Mouse (Mus musculus) CH12.LX (cell line): ENCODE measurements around the gene Enah. TPM values are rescaled to one million over a fixed set of nuclear protein-coding genes. Genes with fewer than 3 reads are reported as not detected.

Experiments
- DNase-seq: peaks from one replicate; pipeline ENCODE4 v3.0.0-alpha.2; 2013; ENCODE audit errors: extremely low read depth
- H3K27ac ChIP-seq: 2 replicates; pipeline ENCODE4 v1.5.1; 2012; ENCODE audit warnings: low read depth, mild to moderate bottlenecking, control low read depth, moderate library complexity; ENCODE audit not compliant: insufficient read depth
- H3K27me3 ChIP-seq: replicated peaks from 2 replicates; pipeline ENCODE3; 2012; ENCODE audit warnings: inconsistent platforms
- H3K36me3 ChIP-seq, 2 experiments: replicated peaks in 1 of 2; 2 replicates each; pipeline versions ENCODE3 to v1.6.1; 2012; ENCODE audit warnings: inconsistent platforms in 1 of 2, low read length in 1 of 2, mild to moderate bottlenecking in 1 of 2, mixed read lengths in 1 of 2, moderate library complexity in 1 of 2; ENCODE audit not compliant: control insufficient read depth in 1 of 2, insufficient read depth in 1 of 2
- H3K4me1 ChIP-seq, 2 experiments: 2 replicates each; pipeline ENCODE4 v1.6.1; 2012; ENCODE audit warnings: inconsistent platforms in 1 of 2, moderate library complexity in 1 of 2; ENCODE audit not compliant: insufficient read depth in 2 of 2, control insufficient read depth in 1 of 2
- H3K4me2 ChIP-seq: 2 replicates; pipeline ENCODE4 v1.6.1; 2012; ENCODE audit warnings: low read depth, mild to moderate bottlenecking, control low read depth; ENCODE audit not compliant: poor library complexity, insufficient read depth, severe bottlenecking
- H3K4me3 ChIP-seq, 3 experiments: fragments of 150-350 bp in 1 of 3; sonication (generic) in 1 of 3; replicated peaks in 1 of 3; 2 replicates each; pipeline versions ENCODE3 to v1.5.1; 2011 to 2012; ENCODE audit warnings: low read depth in 2 of 3, low read length in 2 of 3, mild to moderate bottlenecking in 2 of 3, moderate library complexity in 2 of 3, control low read depth in 1 of 3, improper control_type of control experiment in 1 of 3, inconsistent platforms in 1 of 3, mixed read lengths in 1 of 3; ENCODE audit not compliant: poor library complexity in 1 of 3
- H3K79me2 ChIP-seq: replicated peaks from 2 replicates; pipeline ENCODE4 v1.6.1; 2012; ENCODE audit warnings: mild to moderate bottlenecking, moderate library complexity; ENCODE audit not compliant: control insufficient read depth, poor library complexity, insufficient read depth, severe bottlenecking; ENCODE audit errors: extremely low read depth
- H3K9ac ChIP-seq: 2 replicates; pipeline ENCODE4 v1.6.1; 2012; ENCODE audit warnings: low read depth, mild to moderate bottlenecking, control low read depth, moderate library complexity; ENCODE audit not compliant: insufficient read depth
- H3K9me3 ChIP-seq: replicated peaks from 2 replicates; pipeline ENCODE3; 2012; ENCODE audit warnings: low read length, inconsistent platforms, mixed read lengths
- BHLHE40 ChIP-seq: IDR thresholded peaks from 2 replicates; pipeline ENCODE4 v1.6.1; 2011; ENCODE audit warnings: mild to moderate bottlenecking, low read depth, low read length, improper control_type of control experiment
- CHD1 ChIP-seq: IDR thresholded peaks from 2 replicates; pipeline ENCODE4 v1.6.1; 2012; ENCODE audit warnings: low read depth, low read length, improper control_type of control experiment, inconsistent platforms
- CHD2 ChIP-seq: IDR thresholded peaks from 2 replicates; pipeline ENCODE4 v1.6.1; 2011; ENCODE audit warnings: low read length, improper control_type of control experiment
- CTCF ChIP-seq, 2 experiments: IDR thresholded peaks in 1 of 2; conservative IDR thresholded peaks in 1 of 2; 2 replicates each; pipeline ENCODE4 v1.5.1; 2011 to 2012; ENCODE audit warnings: low read depth in 2 of 2, low read length in 2 of 2, improper control_type of control experiment in 1 of 2, inconsistent platforms in 1 of 2, mild to moderate bottlenecking in 1 of 2, moderate library complexity in 1 of 2
- E2F4 ChIP-seq: IDR thresholded peaks from 2 replicates; pipeline ENCODE4 v1.6.1; 2011; ENCODE audit warnings: low read depth, low read length, improper control_type of control experiment; ENCODE audit not compliant: insufficient replicate concordance
- ELF1 ChIP-seq: IDR thresholded peaks from 2 replicates; pipeline ENCODE4 v1.6.1; 2014; ENCODE audit warnings: low read depth, mild to moderate bottlenecking, inconsistent platforms, low read length, improper control_type of control experiment
- EP300 ChIP-seq: IDR thresholded peaks from 2 replicates; pipeline ENCODE4 v1.6.1; 2011; ENCODE audit warnings: low read length, improper control_type of control experiment
- ETS1 ChIP-seq: conservative IDR thresholded peaks from 2 replicates; pipeline ENCODE4 v1.6.1; 2012; ENCODE audit warnings: low read depth, mild to moderate bottlenecking, inconsistent platforms, low read length, improper control_type of control experiment, moderate library complexity
- GABPA ChIP-seq: IDR thresholded peaks from 2 replicates; pipeline ENCODE4 v1.6.1; 2012; ENCODE audit warnings: low read depth, low read length, improper control_type of control experiment, inconsistent platforms; ENCODE audit not compliant: insufficient replicate concordance
- HCFC1 ChIP-seq: IDR thresholded peaks from 2 replicates; pipeline ENCODE4 v1.6.1; 2012; ENCODE audit warnings: low read depth, mild to moderate bottlenecking, inconsistent platforms, low read length, improper control_type of control experiment
- IRF4 ChIP-seq: IDR thresholded peaks from 2 replicates; pipeline ENCODE4 v1.6.1; 2014; ENCODE audit warnings: low read depth, mild to moderate bottlenecking, inconsistent platforms, low read length, improper control_type of control experiment
- JUN ChIP-seq: IDR thresholded peaks from 2 replicates; pipeline ENCODE4 v1.6.1; 2011; ENCODE audit warnings: low read depth, mild to moderate bottlenecking, low read length, improper control_type of control experiment, moderate library complexity; ENCODE audit not compliant: insufficient read depth
- JUND ChIP-seq: conservative IDR thresholded peaks from 2 replicates; pipeline ENCODE4 v1.6.1; 2011; ENCODE audit warnings: low read depth, low read length, improper control_type of control experiment
- KAT2A ChIP-seq: IDR thresholded peaks from 2 replicates; pipeline ENCODE4 v1.6.1; 2012; ENCODE audit warnings: low read length, improper control_type of control experiment, inconsistent platforms; ENCODE audit not compliant: insufficient replicate concordance
- MAFK ChIP-seq: IDR thresholded peaks from 2 replicates; pipeline ENCODE4 v1.6.1; 2011; ENCODE audit warnings: low read length, improper control_type of control experiment; ENCODE audit not compliant: insufficient replicate concordance
- MAX ChIP-seq: IDR thresholded peaks from 2 replicates; pipeline ENCODE4 v1.6.1; 2011; ENCODE audit warnings: low read length, improper control_type of control experiment
- MAZ ChIP-seq: IDR thresholded peaks from 2 replicates; pipeline ENCODE4 v1.6.1; 2012; ENCODE audit warnings: low read depth, mild to moderate bottlenecking, inconsistent platforms, low read length, improper control_type of control experiment, moderate library complexity
- MEF2A ChIP-seq: IDR thresholded peaks from 2 replicates; pipeline ENCODE4 v1.6.1; 2014; ENCODE audit warnings: low read depth, mild to moderate bottlenecking, inconsistent platforms, low read length, improper control_type of control experiment, borderline replicate concordance
- MXI1 ChIP-seq: IDR thresholded peaks from 2 replicates; pipeline ENCODE4 v1.6.1; 2011; ENCODE audit warnings: mild to moderate bottlenecking, low read depth, low read length, improper control_type of control experiment
- MYC ChIP-seq: IDR thresholded peaks from 2 replicates; pipeline ENCODE4 v1.6.1; 2011; ENCODE audit warnings: low read depth, mild to moderate bottlenecking, improper control_type of control experiment, low read length
- NELFE ChIP-seq: IDR thresholded peaks from 2 replicates; pipeline ENCODE4 v1.6.1; 2011; ENCODE audit warnings: low read depth, low read length, improper control_type of control experiment
- NRF1 ChIP-seq: IDR thresholded peaks from 2 replicates; pipeline ENCODE4 v1.6.1; 2014; ENCODE audit warnings: low read depth, mild to moderate bottlenecking, inconsistent platforms, low read length, improper control_type of control experiment, moderate library complexity
- PAX5 ChIP-seq: IDR thresholded peaks from 2 replicates; pipeline ENCODE4 v1.6.1; 2012; ENCODE audit warnings: low read length, inconsistent platforms, mixed read lengths
- POLR2A ChIP-seq: IDR thresholded peaks from 2 replicates; pipeline ENCODE4 v1.6.1; 2011; ENCODE audit warnings: low read depth, mild to moderate bottlenecking, improper control_type of control experiment, low read length
- POLR2AphosphoS2 ChIP-seq: IDR thresholded peaks from 2 replicates; pipeline ENCODE4 v1.6.1; 2011; ENCODE audit warnings: low read depth, low read length, improper control_type of control experiment
- RAD21 ChIP-seq: IDR thresholded peaks from 2 replicates; pipeline ENCODE4 v1.6.1; 2011; ENCODE audit warnings: low read depth, mild to moderate bottlenecking, low read length, improper control_type of control experiment, moderate library complexity
- RCOR1 ChIP-seq: conservative IDR thresholded peaks from 2 replicates; pipeline ENCODE4 v1.6.1; 2012; ENCODE audit warnings: low read depth, mild to moderate bottlenecking, inconsistent platforms, low read length, improper control_type of control experiment
- SIN3A ChIP-seq: IDR thresholded peaks from 2 replicates; pipeline ENCODE4 v1.6.1; 2012; ENCODE audit warnings: low read length, improper control_type of control experiment, inconsistent platforms
- SMC3 ChIP-seq: IDR thresholded peaks from 2 replicates; pipeline ENCODE4 v1.6.1; 2011; ENCODE audit warnings: low read depth, low read length, improper control_type of control experiment
- TBP ChIP-seq: conservative IDR thresholded peaks from 2 replicates; pipeline ENCODE4 v1.6.1; 2011; ENCODE audit warnings: low read depth, low read length, improper control_type of control experiment
- TCF12 ChIP-seq: IDR thresholded peaks from 2 replicates; pipeline ENCODE4 v1.6.1; 2014; ENCODE audit warnings: low read depth, mild to moderate bottlenecking, inconsistent platforms, low read length, improper control_type of control experiment
- UBTF ChIP-seq: IDR thresholded peaks from 2 replicates; pipeline ENCODE4 v1.6.1; 2012; ENCODE audit warnings: low read depth, mild to moderate bottlenecking, inconsistent platforms, low read length, improper control_type of control experiment, moderate library complexity
- USF1 ChIP-seq: IDR thresholded peaks from 2 replicates; pipeline ENCODE4 v1.6.1; 2014; ENCODE audit warnings: low read depth, mild to moderate bottlenecking, inconsistent platforms, low read length, improper control_type of control experiment
- USF2 ChIP-seq: conservative IDR thresholded peaks from 2 replicates; pipeline ENCODE4 v1.6.1; 2011; ENCODE audit warnings: low read depth, low read length, improper control_type of control experiment
- ZC3H11A ChIP-seq: IDR thresholded peaks from 2 replicates; pipeline ENCODE4 v1.6.1; 2012; ENCODE audit warnings: low read depth, mild to moderate bottlenecking, inconsistent platforms, low read length, improper control_type of control experiment
- ZKSCAN1 ChIP-seq: IDR thresholded peaks from 2 replicates; pipeline ENCODE4 v1.6.1; 2012; ENCODE audit warnings: low read depth, inconsistent platforms, low read length, improper control_type of control experiment, borderline replicate concordance
- ZMIZ1 ChIP-seq: IDR thresholded peaks from 2 replicates; pipeline ENCODE4 v1.6.1; 2012; ENCODE audit warnings: low read depth, mild to moderate bottlenecking, inconsistent platforms, low read length, improper control_type of control experiment
- ZNF384 ChIP-seq: IDR thresholded peaks from 2 replicates; pipeline ENCODE4 v1.6.1; 2012; ENCODE audit warnings: low read depth, low read length, improper control_type of control experiment, inconsistent platforms
- dilution Hi-C: fragments of 300-500 bp; cut with MboI; formaldehyde crosslinking; loops from 2 replicates; pipeline ENCODE4 v1.14.3; 2020; ENCODE audit warnings: low sequenced_read_pairs; ENCODE audit not compliant: extremely low pct_unique_long_range_greater_than_20kb, extremely low pct_ligation_motif_present
- in situ Hi-C: fragments of 300-500 bp; cut with MboI; formaldehyde crosslinking; loops from 3 replicates; pipeline ENCODE4 v1.14.3; 2019; ENCODE audit warnings: low sequenced_read_pairs, low pct_ligation_motif_present, low pct_unique_long_range_greater_than_20kb, mixed read lengths
- polyA plus RNA-seq: library from polyadenylated mRNA; unstranded; fragments of >175 nt; gene quantifications from 2 replicates; pipeline ENCODE4 v1.2.1, GENCODE M21; 2012; ENCODE audit warnings: low read depth; ENCODE audit not compliant: insufficient read length
- total RNA-seq, 2 experiments: library from RNA; depleted of rRNA; stranded (reverse); fragments of 300-350 nt in 1 of 2; fragments of >200 nt in 1 of 2; gene quantifications; 2 replicates each; pipeline ENCODE4 v1.2.3; 2012 to 2014

Enah gene
- total and polyA plus RNA-seq, 3 experiments: 45.3 to 75.3 (median 72.6) TPM

- H3K4me1 ChIP-seq: peaks cover 3 to 32% of the 10 kb centered on the region in 2 experiments
- no peak overlapping the region for H3K9ac ChIP-seq
- TF ChIP-seq EP300: peak; percentile 45; the same call in 1 of the 2 replicates
- peak; percentile 70 for TF ChIP-seq POLR2A
- peak; percentile 97 for TF ChIP-seq MYC
- no peak for TF ChIP-seq JUN
- no peak for TF ChIP-seq CTCF (conservative IDR thresholded peaks at IDR 0.05 in 1 of 2, IDR thresholded peaks at IDR 0.05 in 1 of 2; ENCODE audit: low read depth in 2 of 2, low read length in 2 of 2)
- 0 out of 2 replicates have a peak, but pooled peaks have one; percentile 54 for TF ChIP-seq RCOR1
- no peak; the same call in 1 of the 2 replicates for TF ChIP-seq MAZ
- no peak; the same call in 1 of the 2 replicates for TF ChIP-seq HCFC1
- TF ChIP-seq POLR2AphosphoS2: peak; percentile 38; the same call in 1 of the 2 replicates
- TF ChIP-seq GABPA: no peak
- peak; percentile 60; the same call in 1 of the 2 replicates for TF ChIP-seq TBP
- no peak for TF ChIP-seq CHD2
- TF ChIP-seq ZNF384: no peak
- TF ChIP-seq UBTF: no peak
- peak; percentile 52; the same call in 1 of the 2 replicates for TF ChIP-seq MXI1
- TF ChIP-seq ZMIZ1: peak; percentile 49; the same call in 1 of the 2 replicates
- TF ChIP-seq IRF4: peak; percentile 57; the same call in 1 of the 2 replicates
- 0 out of 2 replicates have a peak, but pooled peaks have one; percentile 18 for TF ChIP-seq MAFK
- TF ChIP-seq JUND: 0 out of 2 replicates have a peak, but pooled peaks have one; percentile 20
- no peak for TF ChIP-seq RAD21
- peak; percentile 99 for TF ChIP-seq BHLHE40
- TF ChIP-seq ETS1: peak; percentile 82
- no peak for TF ChIP-seq PAX5
- no peak for TF ChIP-seq ZKSCAN1
- TF ChIP-seq SMC3: no peak
- TF ChIP-seq CHD1: no peak
- TF ChIP-seq ELF1: peak; percentile 86
- no peak for TF ChIP-seq NRF1
- TF ChIP-seq MEF2A: peak; percentile 53; the same call in 1 of the 2 replicates
- TF ChIP-seq NELFE: peak; percentile 51; the same call in 1 of the 2 replicates
- peak; percentile 65 for TF ChIP-seq TCF12
- peak; percentile 66 for TF ChIP-seq SIN3A
- no peak for TF ChIP-seq USF1
- peak; percentile 94 for TF ChIP-seq MAX
- no peak for TF ChIP-seq ZC3H11A
- TF ChIP-seq USF2: no peak
- TF ChIP-seq KAT2A: no peak
- TF ChIP-seq E2F4: 0 out of 2 replicates have a peak, but pooled peaks have one; percentile 33
- dilution Hi-C loops: no loop called here
- peaks cover 6% of the 10 kb centered on the region for H3K9me3 ChIP-seq
- peak; percentile 91 for DNase-seq
- in situ Hi-C loops: no loop called here
- H3K79me2 ChIP-seq: no peaks in the 10 kb centered on the region
- H3K27ac ChIP-seq: peak overlapping the region; percentile 84
- no peak overlapping the region; the same call in 1 of the 2 replicates for H3K4me2 ChIP-seq
- H3K4me3 ChIP-seq: no peak overlapping the region
- H3K27me3 ChIP-seq: no peaks in the 10 kb centered on the region
- no peaks in the 10 kb centered on the region for H3K36me3 ChIP-seq
Measured at GRCm38 (mm10) chr1:181860659-181861058, 159.1 kb downstream of the Enah start.
